Mouse (Mus musculus) cerebellum, adult 2 months (tissue): ENCODE measurements around the gene Prrx1. TPM values are rescaled to one million over a fixed set of nuclear protein-coding genes. Genes with fewer than 3 reads are reported as not detected.

Experiments
- DNase-seq, 2 experiments: peaks; one replicate each; pipeline ENCODE4 v3.0.0; 2021
- H3K27ac ChIP-seq: fragments of 200-500 bp; 2 replicates; pipeline ENCODE4 v1.5.1; 2012; ENCODE audit warnings: low read length, control low read depth, inconsistent platforms; ENCODE audit not compliant: insufficient read depth
- H3K27me3 ChIP-seq: fragments of 200-500 bp; 2 replicates; pipeline ENCODE4 v1.6.1; 2012; ENCODE audit warnings: inconsistent platforms, mild to moderate bottlenecking, low read length, moderate library complexity; ENCODE audit not compliant: control insufficient read depth, insufficient read depth
- H3K4me1 ChIP-seq: fragments of 200-500 bp; 2 replicates; pipeline ENCODE4 v1.6.1; 2011; ENCODE audit warnings: low read length; ENCODE audit not compliant: control insufficient read depth, insufficient read depth
- H3K4me3 ChIP-seq: fragments of 200-500 bp; replicated peaks from 2 replicates; pipeline ENCODE3; 2011; ENCODE audit warnings: mild to moderate bottlenecking, low read depth, low read length, control low read depth; ENCODE audit not compliant: insufficient read depth
- CTCF ChIP-seq: fragments of 200-500 bp; IDR thresholded peaks from 2 replicates; pipeline ENCODE4 v1.5.1; 2011; ENCODE audit warnings: low read depth, mild to moderate bottlenecking, control low read depth, low read length, moderate library complexity, borderline replicate concordance; ENCODE audit not compliant: insufficient read depth
- POLR2A ChIP-seq: fragments of 200-500 bp; IDR thresholded peaks from 2 replicates; pipeline ENCODE4 v1.6.1; 2011; ENCODE audit warnings: low read length, control low read depth, borderline replicate concordance; ENCODE audit not compliant: insufficient read depth
- WGBS: fragments of 180-500 bp; shearing (Covaris S2); methylation state at CpG from one replicate; pipeline ENCODE4 v1.1.7; 2018; 5-methylcytosine and 5-hydroxymethylcytosine counted together
- polyA plus RNA-seq: library from polyadenylated mRNA; depleted of rRNA; stranded (reverse); fragments of >200 nt; gene quantifications from 2 replicates; pipeline ENCODE4 v1.2.3, GENCODE M21; 2012

The Prrx1 gene
- polyA plus RNA-seq, 1 experiment = 4.6 TPM

DNA sequence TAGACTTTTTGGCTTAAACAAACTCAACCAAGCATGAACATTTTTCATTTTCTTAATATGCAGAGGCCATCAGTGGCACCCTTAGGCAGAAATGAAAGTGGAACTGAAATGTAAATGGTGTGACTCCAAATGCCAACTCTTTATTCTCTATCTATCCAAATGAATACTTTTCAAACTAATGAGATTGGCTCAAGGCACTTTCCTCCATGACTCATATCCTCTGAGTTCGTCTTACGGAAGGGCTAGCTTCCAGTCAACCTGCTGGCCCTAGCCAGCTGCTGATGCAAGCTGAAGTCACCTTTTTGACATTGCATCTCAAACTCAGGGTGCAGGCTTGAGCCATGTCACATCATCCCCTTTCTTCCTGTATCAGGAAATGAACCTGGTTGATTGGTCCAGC lies 21.6 kb downstream of the Prrx1 start:
- Histone ChIP-seq H3K4me3 (no peak overlapping the region), H3K27me3 (no peaks in the 10 kb centered on the region), H3K4me1 (no peaks in the 10 kb centered on the region), H3K27ac (no peak overlapping the region)
- WGBS = 63% methylated on average over 2 of the region's 2 CpGs
- no peak for DNase-seq
- no peak for TF ChIP-seq CTCF

DNA sequence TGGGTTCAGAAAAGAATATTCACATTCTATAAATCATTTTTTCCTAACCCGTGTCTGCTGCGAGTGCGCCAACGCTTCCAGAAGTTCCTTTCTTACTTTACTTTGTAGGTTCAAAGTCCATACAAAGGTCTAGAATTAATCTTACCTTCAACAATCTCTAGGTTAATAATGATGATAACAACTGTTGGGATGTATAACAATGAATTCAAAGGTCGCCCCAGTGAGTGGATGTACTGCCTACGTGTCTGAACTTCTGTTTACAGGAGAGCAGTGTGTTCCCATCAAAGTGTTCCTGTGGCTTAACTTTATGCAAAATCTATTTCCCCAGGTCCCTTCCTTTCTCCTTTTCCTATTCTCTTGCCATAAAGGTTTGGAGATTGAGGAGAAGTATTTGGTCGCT lies 24.4 kb downstream of the Prrx1 start:
- no peak for DNase-seq
- no peaks in the 10 kb centered on the region for H3K27me3 ChIP-seq
- H3K4me3 ChIP-seq = no peak overlapping the region
- H3K4me1 ChIP-seq = no peaks in the 10 kb centered on the region
- TF ChIP-seq POLR2A (no peak), CTCF (no peak)
- no peak overlapping the region for H3K27ac ChIP-seq
- 86% methylated on average over 7 of the region's 7 CpGs for WGBS

DNA sequence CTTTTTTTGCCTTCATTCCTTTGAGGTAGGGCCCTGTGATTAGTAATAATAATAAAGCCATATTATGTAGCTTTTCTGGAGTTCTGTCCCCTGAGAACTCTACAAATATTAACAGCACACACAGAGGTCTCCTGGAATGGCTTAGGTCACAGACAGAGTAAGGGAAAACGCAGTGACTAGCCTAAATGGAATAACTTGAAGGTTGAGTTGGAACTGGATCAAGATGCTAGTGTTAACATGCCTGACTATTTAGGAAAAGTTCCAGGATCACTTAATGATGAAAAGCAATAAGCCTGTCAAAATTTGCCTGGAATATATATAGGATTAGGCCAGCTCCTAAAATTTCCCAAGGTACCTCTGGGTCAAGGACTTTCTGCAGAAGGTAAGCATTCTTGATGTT lies 28.0 kb downstream of the Prrx1 start:
- 54% methylated on average over 1 of the region's 1 CpGs for WGBS
- TF ChIP-seq POLR2A (no peak), CTCF (no peak)
- no peaks in the 10 kb centered on the region for H3K4me1 ChIP-seq
- H3K4me3 ChIP-seq = no peak overlapping the region
- H3K27ac ChIP-seq = no peak overlapping the region
- H3K27me3 ChIP-seq = no peaks in the 10 kb centered on the region
- DNase-seq = no peak

DNA sequence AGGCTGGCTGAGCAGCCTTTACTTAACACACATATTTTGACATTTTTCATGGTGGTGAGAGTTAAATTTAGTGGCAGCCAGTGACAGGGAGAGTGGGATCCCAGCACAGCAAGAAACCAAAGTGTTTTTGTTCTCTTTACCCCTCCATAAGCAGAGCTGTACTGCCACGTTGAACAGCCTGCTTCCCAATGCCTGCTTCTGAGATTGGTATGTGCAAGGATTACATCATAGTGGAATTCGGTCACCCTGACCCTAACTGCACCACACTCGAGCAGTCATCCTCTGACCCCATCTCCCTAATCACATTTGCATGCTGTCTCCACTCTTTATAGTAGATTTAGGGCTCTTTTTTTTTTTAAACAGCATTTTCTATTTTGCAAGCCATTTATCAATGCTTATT lies 28.4 kb downstream of the Prrx1 start:
- no peak overlapping the region for H3K27ac ChIP-seq
- DNase-seq = no peak
- no peaks in the 10 kb centered on the region for H3K4me1 ChIP-seq
- H3K4me3 ChIP-seq = no peak overlapping the region
- no peaks in the 10 kb centered on the region for H3K27me3 ChIP-seq
- 44% methylated on average over 3 of the region's 3 CpGs for WGBS
- no peak for TF ChIP-seq CTCF
- TF ChIP-seq POLR2A = no peak

DNA sequence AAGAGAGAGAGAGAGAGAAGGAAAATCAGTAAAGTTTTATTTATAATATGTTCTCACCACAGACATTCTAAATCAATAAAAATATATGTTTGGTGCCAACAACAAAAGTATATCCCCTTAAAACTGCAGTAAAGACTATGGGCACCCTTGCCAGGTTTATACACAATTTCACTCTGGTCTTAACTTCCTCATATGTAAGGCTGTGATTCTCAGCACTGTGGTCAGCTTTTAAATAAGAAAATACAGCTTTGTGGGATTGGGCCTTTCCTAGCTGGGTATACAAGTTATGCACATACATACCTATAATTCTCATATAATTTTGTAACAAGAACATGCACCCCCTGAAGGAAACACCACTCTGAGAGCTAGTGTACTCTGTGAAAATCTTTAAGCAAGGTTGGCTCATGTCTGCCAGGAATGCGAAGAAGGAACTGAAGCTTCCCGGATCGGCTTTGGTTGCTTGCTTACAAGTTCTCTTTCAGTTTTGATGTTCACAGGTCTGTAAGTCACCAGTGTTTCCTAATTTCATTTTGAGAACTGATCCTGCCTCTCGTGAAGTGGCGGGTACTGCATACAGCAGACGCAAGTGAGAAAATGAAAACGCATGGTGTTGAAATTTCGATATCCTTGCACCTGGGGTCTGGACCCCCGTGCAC lies 29.4 kb downstream of the Prrx1 start:
- 95% methylated on average over 9 of the region's 9 CpGs for WGBS
- DNase-seq = no peak
- no peaks in the 10 kb centered on the region for H3K27me3 ChIP-seq
- no peak for TF ChIP-seq POLR2A
- no peak for TF ChIP-seq CTCF
- no peak overlapping the region for H3K27ac ChIP-seq
- H3K4me3 ChIP-seq = no peak overlapping the region
- H3K4me1 ChIP-seq = no peaks in the 10 kb centered on the region

DNA sequence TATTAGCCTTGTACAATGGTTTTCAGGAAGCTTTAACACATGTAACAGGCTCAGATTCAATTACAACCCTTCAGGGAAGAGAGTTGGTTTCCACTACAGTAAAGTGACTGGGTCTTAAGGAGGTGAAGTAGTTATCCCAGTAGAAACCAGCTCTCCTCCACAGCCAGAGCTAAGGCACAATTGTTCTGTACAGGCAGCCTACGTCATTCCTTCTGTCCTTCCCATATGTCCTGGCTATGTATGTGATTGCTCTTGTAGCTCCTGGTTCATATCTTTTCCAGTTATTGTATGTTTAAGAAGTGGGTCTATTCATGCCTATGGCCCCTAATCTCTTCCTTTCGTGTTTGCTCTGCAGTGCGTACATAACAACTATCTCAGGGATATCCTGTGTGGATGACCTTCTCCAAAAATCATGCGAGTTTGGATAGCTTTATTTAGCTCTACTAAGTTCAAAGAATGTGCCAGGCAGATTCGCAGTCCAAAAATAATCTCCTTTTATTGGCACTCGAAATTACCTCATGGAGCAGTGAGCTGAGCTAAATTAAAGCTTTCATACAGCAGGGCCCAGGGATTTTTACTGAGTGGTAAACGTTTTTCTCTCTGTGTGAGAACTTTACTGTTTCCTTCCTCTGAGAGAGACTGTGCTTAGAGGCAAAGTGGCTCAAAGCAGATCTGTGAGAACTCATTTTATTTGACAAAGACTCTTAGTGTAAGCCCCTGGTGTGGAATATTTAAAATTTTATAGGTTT lies 31.9 kb downstream of the Prrx1 start:
- H3K27ac ChIP-seq = no peak overlapping the region

DNA sequence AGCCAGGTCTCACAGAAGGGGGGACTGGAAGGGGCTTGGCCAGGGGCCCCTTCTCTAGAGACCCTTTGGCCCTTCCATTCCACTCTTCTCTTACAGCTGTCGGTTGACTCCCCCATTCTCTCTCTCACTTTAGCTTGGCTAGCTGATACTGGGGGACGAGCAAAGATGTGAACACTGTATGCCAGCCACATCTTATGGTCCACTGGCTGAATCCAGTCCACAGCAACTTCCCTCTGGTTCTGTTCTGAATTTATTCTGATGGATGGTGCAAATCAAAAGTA lies 32.7 kb downstream of the Prrx1 start:
- H3K27ac ChIP-seq = no peak overlapping the region
- H3K4me1 ChIP-seq = no peaks in the 10 kb centered on the region
- no peak for DNase-seq
- H3K27me3 ChIP-seq = no peaks in the 10 kb centered on the region
- 51% methylated on average over 2 of the region's 2 CpGs for WGBS
- no peak for TF ChIP-seq POLR2A
- no peak for TF ChIP-seq CTCF
- H3K4me3 ChIP-seq = no peak overlapping the region

More for the DNA sequence above, 31.9 kb downstream of the Prrx1 start:
- 11% methylated on average over 7 of the region's 7 CpGs for WGBS
- Histone ChIP-seq H3K27me3 (no peaks in the 10 kb centered on the region), H3K4me3 (no peak overlapping the region), H3K4me1 (no peaks in the 10 kb centered on the region)
- TF ChIP-seq CTCF (no peak), POLR2A (no peak)
- peak in 1 of 2 experiments; percentile 9 for DNase-seq

DNA sequence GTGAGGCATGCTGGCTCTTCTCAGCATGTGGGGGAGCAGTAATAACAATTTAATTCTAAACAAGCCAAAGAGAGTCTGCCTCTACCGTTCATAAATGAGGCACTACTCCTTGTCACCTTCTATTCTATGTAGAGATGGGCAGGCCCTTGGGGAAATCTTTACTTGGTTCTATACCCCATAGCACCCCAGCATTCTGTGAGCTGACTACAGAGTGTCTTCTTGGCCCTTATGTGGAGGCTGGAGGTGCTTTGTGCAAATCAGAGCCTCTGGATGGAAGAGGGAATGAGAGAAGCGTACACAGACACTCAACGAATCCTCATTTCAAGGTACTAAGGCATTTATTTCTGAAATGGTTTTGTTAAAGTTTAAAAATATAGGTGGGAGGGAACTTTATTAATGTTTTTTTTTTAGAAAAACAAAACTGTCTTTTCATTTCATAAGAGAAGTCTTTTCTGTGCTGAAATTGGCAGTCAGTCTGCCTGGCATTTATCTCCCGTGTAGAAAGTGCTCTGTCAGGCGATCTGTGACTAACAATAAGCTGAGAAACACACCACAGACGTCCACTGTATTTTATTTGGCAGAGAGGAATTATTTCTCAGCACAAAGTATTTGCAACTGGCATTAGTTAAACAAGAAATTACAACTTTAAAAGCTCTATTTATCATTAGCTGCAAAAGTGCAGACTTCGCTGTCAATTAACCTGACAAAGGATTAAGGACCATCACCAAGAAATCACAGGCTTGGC lies 33.2 kb downstream of the Prrx1 start:
- Histone ChIP-seq H3K27me3 (no peaks in the 10 kb centered on the region), H3K4me1 (no peaks in the 10 kb centered on the region), H3K27ac (no peak overlapping the region), H3K4me3 (no peak overlapping the region)
- TF ChIP-seq POLR2A (no peak), CTCF (no peak)
- WGBS = 46% methylated on average over 7 of the region's 7 CpGs
- DNase-seq = peak in 1 of 2 experiments; percentile 3
